Mouse (Mus musculus) left cerebral cortex, adult 9 months (tissue): Measurements from ENCODE around the gene Galnt15.

Experiments
- DNase-seq, 2 experiments: peaks; one replicate each; pipeline ENCODE4 v3.0.0; 2022; ENCODE audit warnings: low spot score in 2 of 2

The Galnt15 gene

DNA sequence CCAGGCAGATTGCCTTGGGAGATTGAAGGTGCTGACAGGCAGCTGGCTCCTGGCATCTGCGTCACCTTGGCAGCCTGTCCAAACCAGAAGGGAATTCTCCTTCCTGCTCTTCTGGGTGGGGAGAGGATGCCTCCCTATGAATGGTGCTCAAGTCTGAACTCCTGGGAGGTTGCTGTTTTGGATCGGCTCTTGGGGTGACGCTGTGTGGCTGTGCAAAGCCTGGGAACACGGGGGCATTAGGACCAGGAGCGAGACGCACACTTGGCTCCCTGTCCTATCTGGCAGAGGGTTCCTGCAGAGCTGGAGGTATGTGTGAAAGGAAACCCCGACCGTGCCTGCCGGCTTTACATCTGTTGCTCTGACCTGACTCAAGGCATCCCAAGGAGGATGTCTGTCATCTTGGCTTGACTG, at the start of gene Galnt15:
TSS of gene Galnt15 (plus strand) at position 309 of the 411 bp plus-strand sequence.
- no peak for DNase-seq

GRCm38 (mm10) chr14:31994021-31994420, 34.8 kb upstream of the Galnt15 start:
- no peak for DNase-seq

GRCm38 (mm10) chr14:32000941-32001340, 27.8 kb upstream of the Galnt15 start:
- DNase-seq = no peak

DNA sequence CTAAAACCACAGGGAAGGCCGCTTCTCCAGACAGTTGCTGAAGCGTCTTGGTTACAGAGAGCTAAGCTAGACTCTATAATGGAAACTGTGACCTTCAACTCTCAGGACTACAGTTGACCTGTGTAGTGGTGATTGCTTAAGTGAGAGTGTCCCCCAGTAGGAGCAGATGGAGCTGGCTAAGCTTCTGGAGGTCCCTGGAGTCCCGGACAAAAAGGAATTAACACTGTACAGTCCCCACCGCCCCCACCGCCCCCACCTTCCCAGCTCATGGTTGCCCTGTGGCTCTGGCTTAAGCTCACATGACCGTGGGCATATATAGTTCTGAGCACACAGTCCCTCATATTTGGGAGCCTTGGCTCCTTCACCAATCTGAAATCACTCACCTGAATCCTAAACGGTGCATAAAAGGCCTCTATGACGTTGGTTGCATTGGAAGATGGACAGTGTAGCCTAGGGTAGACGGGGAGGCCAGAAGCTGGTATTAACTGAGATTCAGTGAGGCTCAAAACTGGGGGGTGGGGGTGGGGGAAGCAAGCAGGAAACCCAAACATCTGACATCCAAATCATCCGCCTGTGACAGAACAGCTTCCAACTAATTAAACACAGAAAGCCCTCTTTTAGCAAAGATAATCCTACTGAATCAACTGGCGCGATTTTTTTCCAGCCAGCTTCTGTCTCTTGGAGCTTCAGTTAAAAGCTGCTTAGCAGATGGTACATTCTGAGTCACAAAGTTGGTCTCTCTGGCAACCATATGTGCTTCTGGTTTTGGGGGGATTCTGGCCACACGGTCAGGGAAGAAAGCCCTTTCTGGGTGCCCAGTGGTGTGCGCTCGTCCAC, 26.1 kb upstream of the Galnt15 start:
- DNase-seq = peak; percentile 40 to 71

GRCm38 (mm10) chr14:32003904-32004596, 24.7 kb upstream of the Galnt15 start:
- no peak for DNase-seq

GRCm38 (mm10) chr14:32005673-32006261, 23.0 kb upstream of the Galnt15 start:
- DNase-seq = no peak

- DNase-seq = no peak
Observed at GRCm38 (mm10) chr14:32007654-32008335, 21.0 kb upstream of the Galnt15 start.

GRCm38 (mm10) chr14:32009715-32010114, 19.1 kb upstream of the Galnt15 start:
- no peak for DNase-seq

- DNase-seq = no peak
Observed at GRCm38 (mm10) chr14:32011547-32012304, 17.1 kb upstream of the Galnt15 start.

DNA sequence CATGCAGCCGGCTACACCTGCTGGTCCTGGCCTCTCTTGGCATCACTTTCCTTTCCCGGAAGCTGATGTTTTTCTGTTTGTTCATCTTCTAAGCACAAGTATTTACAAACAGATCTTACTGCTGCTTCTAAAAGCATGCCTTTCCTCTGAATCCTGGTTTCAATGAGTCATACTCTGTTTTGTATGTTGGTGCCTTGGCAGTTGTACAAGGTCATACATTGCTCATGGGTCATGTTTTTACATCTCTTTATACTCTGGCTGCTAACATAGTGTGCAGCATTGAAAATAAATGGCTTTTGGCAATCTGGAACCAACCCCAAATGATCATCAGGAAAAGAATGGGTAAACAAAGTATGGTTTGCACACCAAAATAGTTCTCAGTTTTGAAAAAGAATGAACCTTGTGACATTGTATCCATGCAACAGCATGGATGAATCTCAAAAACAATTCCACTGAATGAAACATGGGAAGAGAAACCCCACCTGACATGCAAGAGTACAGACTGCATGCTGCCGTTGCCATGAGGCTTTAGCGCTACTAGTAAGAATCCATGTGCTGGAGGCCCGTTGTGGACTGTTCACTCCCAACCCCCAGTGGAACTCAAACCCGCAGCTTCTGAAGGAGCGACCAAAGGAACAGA, 13.5 kb upstream of the Galnt15 start:
- no peak for DNase-seq

DNA sequence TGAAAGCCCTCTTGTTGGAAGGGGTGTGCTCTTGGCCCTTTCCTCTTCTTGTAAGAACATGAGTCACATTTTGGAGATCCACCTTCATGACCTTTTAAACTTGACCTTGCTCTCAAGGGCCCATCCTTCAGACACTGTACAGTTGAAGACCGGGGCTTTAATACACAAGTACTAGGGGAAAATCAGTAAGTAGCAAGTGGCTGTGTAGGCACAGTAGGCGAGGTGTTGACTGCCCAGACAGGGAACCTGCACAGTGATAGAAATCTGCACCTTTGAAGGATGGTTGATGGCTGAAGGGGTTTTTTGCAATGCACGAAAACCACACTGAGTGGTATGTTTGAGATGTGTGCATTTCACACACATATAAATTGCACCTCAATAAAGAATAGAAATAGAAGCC, 12.3 kb upstream of the Galnt15 start:
- no peak for DNase-seq

DNA sequence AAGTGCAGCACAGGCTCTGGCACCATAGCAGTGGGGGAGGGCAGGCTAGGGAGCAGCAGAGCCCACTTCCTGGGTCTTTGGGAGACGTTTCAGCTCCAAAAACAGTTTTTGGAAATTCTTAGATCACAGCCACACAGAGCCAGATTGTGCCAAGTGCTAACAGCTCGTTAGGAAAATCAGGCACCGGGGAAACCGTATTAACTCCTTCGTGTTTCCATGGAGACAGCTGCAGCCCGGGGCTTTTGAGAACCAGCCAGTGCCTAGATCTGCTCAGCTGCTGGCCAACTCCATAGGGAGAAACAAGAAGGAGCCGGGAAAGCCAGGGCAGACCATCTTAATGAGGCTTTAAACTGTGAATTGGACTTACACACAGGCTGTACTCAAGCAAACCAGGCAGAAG, 11.9 kb upstream of the Galnt15 start:
- peak; percentile 70 to 89 for DNase-seq

DNA sequence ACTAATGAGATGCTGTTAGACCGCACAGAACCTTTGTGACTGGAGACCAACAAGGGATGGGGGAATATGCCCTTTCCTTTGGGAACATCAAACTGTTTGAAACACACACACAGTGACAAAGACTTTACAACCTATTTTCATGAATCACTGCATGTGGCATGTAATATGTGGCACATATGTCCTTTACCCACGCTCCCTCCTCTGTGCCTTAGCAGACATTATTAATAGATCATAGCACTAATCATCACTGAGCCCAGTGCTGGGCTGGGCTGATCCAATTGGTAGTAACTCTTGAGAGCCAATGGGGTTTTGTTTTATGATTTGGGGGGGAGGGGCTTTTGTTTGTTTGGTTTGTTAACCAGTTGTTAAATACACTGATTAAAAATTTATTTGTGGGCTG, 11.3 kb upstream of the Galnt15 start:
- DNase-seq = no peak

- DNase-seq = no peak
Observed at GRCm38 (mm10) chr14:32019091-32019490, 9.7 kb upstream of the Galnt15 start.

GRCm38 (mm10) chr14:32021967-32022366, 6.8 kb upstream of the Galnt15 start:
- peak in 1 of 2 experiments; percentile 47 for DNase-seq

DNA sequence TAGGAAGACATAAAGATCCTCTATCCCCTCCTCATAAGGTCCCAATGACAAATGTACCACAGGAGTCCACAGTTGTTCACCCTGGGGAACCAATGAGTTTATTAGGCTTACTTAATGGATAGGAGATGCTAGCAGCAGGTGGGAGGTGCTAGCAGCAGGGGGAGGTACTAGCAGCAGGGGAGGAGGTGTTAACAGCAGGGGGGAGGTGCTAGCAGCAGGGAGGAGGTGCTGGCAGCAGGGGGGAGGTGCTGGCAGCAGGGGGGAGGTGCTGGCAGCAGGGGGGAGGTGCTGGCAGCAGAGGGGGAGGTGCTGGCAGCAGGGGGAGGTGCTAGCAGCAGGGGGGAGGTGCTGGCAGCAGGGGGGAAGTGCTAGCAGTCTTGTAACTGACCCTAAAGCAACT, 6.3 kb upstream of the Galnt15 start:
- DNase-seq = no peak

DNA sequence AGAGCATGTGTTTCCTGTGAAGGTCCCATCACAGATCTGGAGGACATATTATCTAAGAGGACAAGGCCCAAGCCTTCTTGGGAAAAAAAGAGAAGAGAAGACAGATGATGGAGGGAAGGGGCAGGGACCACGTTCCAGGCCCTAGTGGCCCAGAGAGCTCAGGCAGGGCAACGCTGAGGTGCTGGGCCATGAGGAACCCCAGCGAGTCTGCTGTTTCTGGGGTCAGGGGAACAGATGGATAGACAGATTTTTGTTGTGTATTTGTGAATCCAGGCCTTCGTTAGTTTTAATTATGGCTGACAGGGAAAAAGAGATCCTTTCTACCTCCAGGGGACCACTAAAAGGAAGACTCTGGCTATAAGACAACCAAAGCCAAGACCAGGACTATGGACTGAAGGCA, 4.9 kb upstream of the Galnt15 start:
- DNase-seq = no peak

GRCm38 (mm10) chr14:32027218-32027617, 1.6 kb upstream of the Galnt15 start:
- DNase-seq = no peak

GRCm38 (mm10) chr14:32029411-32029992, 713 bp downstream of the Galnt15 start:
- DNase-seq = no peak

DNA sequence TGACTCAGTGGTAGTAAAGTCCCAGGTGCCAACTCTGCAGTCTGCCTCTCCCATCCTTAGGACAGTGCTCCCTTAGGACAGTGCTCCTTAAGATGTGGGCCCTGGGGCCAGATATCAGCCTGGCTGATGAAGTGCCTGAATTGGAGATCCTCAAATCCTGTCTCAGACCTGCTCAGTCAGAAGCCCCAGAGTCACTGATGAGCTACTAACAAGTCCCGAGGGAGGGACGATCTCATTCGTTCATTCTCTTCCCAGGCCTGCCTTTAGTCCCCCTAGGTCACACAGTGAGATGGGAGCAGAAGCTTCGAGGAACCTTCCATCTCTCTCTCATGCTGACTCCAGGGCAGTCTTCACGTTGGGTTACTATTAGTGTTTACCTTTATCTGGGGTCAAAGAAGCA, 1.3 kb downstream of the Galnt15 start:
- no peak for DNase-seq
